Mouse (Mus musculus): ENCODE results near the gene Thada. TPM values are rescaled to one million over a fixed set of nuclear protein-coding genes. Genes with fewer than 3 reads are reported as not detected.
"Not testable (repeated sequence)": the region's sequence is repeated elsewhere in the genome, so short reads cannot be mapped to it uniquely, and the experiment has no call there.

The Thada gene
- polyA plus RNA-seq, 2 experiments = 2.0 to 2.5 TPM

DNA sequence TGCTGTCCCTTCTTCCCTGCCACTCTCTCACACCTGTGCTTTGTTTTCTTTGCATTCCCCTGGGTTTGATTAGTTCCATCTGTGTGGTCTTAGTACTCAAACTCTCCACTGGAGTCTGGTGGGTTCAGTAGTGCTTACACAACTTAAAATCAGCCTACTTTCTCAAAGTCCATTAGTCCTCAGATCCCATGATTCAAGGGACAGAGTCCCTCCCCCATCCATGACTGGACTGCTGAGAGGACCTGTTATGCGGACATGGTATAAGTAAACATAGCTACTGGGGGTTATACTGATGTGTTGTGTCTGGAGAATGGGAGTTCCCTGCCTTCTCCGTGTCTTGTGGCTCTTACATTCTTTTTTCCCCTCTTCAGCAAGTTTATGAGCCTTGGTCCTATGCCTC is 237.8 kb downstream of the Thada start:
- DNase-seq (ENCODE audit: low read depth in 3 of 3, low spot score in 3 of 3) = no peak
- Histone ChIP-seq H3K36me3 (replicated peaks; ENCODE audit: control insufficient read depth, insufficient read depth, low read depth) (peaks cover 6% of the 10 kb centered on the region), H3K27ac (no peak overlapping the region), H3K9ac (replicated peaks) (no peak overlapping the region), H3K4me2 (ENCODE audit: low read depth) (no peak overlapping the region), H3K27me3 (ENCODE audit: control insufficient read depth, insufficient read depth, low read length) (no peaks in the 10 kb centered on the region), H3K9me3 (ENCODE audit: control insufficient read depth, low read length) (no peaks in the 10 kb centered on the region), H3K4me3 (ENCODE audit: insufficient read depth in 1 of 2, low read depth in 2 of 2, low read length in 2 of 2) (no peak overlapping the region), H3K4me1 (replicated peaks; ENCODE audit: control insufficient read depth in 2 of 2, insufficient read depth in 2 of 2, low read length in 1 of 2) (no peaks in the 10 kb centered on the region)
- no peak for TF ChIP-seq CTCF (IDR thresholded peaks at IDR 0.05; ENCODE audit: low read depth)
- TF ChIP-seq EP300 (IDR thresholded peaks at IDR 0.05; ENCODE audit: low read depth) = no peak
- 63% methylated on average over 2 of the region's 2 CpGs for WGBS (ENCODE audit: insufficient replicate concordance)
- ATAC-seq (ENCODE audit: insufficient read depth) = no peak

DNA sequence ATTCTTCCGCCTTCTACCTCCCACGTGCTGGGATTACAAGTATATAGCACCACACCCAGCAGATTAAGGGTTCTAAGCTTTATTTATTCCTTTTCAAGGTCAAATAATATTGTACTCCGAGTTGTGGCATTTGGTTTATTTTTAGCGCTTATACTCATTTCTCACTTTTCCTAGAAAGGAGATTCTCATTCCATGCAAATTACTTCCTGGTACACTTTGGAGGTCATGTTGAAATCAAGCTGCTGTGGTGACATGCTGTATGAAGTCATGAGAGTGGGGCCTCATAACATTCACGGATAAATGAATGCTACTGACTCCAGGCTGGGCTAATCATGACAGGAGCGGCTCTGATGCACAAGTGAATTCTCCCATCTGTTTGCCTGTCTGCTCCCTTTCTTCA is 239.3 kb downstream of the Thada start:
- TF ChIP-seq CTCF (IDR thresholded peaks at IDR 0.05; ENCODE audit: low read depth) (no peak), EP300 (IDR thresholded peaks at IDR 0.05; ENCODE audit: low read depth) (no peak)
- Histone ChIP-seq H3K4me2 (ENCODE audit: low read depth) (no peak overlapping the region), H3K4me1 (replicated peaks; ENCODE audit: control insufficient read depth in 2 of 2, insufficient read depth in 2 of 2, low read length in 1 of 2) (no peaks in the 10 kb centered on the region), H3K4me3 (ENCODE audit: insufficient read depth in 1 of 2, low read depth in 2 of 2, low read length in 2 of 2) (no peak overlapping the region), H3K9ac (replicated peaks) (no peak overlapping the region), H3K27me3 (ENCODE audit: control insufficient read depth, insufficient read depth, low read length) (no peaks in the 10 kb centered on the region), H3K36me3 (replicated peaks; ENCODE audit: control insufficient read depth, insufficient read depth, low read depth) (peaks cover 6% of the 10 kb centered on the region), H3K9me3 (ENCODE audit: control insufficient read depth, low read length) (no peaks in the 10 kb centered on the region), H3K27ac (no peak overlapping the region)
- no peak for ATAC-seq (ENCODE audit: insufficient read depth)
- no peak for DNase-seq (ENCODE audit: low read depth in 3 of 3, low spot score in 3 of 3)
- WGBS (ENCODE audit: insufficient replicate concordance) = 74% methylated on average over 6 of the region's 6 CpGs

DNA sequence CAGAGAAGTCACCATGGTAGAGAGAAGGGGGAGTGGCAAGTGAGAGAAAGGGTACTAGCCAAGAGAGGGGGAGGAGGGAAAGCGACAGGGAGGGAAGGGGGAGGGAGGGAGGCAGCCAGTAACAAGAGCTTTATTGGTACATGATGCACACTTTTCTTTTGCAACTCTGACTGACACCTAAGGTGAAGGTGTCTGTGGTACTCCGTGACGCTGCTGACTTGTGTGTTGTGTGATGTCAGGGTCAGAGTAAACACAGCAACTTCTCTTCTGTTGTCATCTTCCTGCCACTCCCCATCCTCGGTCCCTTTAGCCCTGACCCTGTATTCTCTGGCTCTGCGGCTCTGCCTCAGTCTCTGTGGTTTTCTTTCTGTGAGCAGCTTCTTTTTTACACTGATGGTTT is 239.8 kb downstream of the Thada start:
- H3K4me1 ChIP-seq (replicated peaks; ENCODE audit: control insufficient read depth in 2 of 2, insufficient read depth in 2 of 2, low read length in 1 of 2) = no peaks in the 10 kb centered on the region
- TF ChIP-seq CTCF (IDR thresholded peaks at IDR 0.05; ENCODE audit: low read depth) (no peak), EP300 (IDR thresholded peaks at IDR 0.05; ENCODE audit: low read depth) (no peak)
- WGBS (ENCODE audit: insufficient replicate concordance) = 71% methylated on average over 5 of the region's 5 CpGs
- H3K9me3 ChIP-seq (ENCODE audit: control insufficient read depth, low read length) = no peaks in the 10 kb centered on the region
- H3K27me3 ChIP-seq (ENCODE audit: control insufficient read depth, insufficient read depth, low read length) = no peaks in the 10 kb centered on the region
- H3K9ac ChIP-seq (replicated peaks) = no peak overlapping the region
- DNase-seq (ENCODE audit: low read depth in 3 of 3, low spot score in 3 of 3) (no peak), ATAC-seq (ENCODE audit: insufficient read depth) (no peak)
- no peak overlapping the region for H3K4me2 ChIP-seq (ENCODE audit: low read depth)
- H3K27ac ChIP-seq = no peak overlapping the region
- H3K36me3 ChIP-seq (replicated peaks; ENCODE audit: control insufficient read depth, insufficient read depth, low read depth) = peaks cover 6% of the 10 kb centered on the region
- no peak overlapping the region for H3K4me3 ChIP-seq (ENCODE audit: insufficient read depth in 1 of 2, low read depth in 2 of 2, low read length in 2 of 2)

DNA sequence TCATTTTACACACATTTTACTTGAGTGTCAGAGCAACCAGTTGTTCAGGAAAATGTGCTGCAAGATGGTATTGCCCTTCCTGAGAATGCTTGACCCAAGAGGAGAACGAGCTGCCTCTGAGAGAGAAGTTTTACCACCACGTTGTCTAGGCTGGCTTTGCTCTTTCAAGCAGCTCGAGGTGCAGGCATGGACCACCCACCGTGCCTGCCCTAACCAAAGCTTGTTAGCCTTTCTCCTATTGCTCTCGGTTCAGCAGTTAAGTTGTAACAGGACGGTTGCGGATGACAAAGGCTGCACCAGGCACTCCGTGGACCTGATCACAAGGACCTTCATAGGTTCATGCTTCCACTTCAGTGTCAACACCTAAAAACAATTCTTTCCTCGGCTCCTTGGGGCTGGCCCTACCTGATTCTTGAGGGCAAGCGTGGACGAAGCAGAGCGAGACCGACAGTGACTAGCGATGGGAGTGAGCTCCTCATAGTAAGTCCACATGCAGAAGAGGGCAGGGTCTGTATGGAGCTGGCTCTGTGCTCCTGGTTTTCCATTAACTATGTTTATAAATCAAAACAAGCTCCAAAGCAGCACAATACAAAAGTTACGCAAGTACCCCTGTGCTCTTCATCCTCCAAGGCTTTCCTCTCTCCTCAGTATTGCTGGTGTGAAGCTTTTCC is 241.7 kb downstream of the Thada start:
- Histone ChIP-seq H3K4me2 (ENCODE audit: low read depth) (no peak overlapping the region), H3K27me3 (ENCODE audit: control insufficient read depth, insufficient read depth, low read length) (no peaks in the 10 kb centered on the region), H3K9me3 (ENCODE audit: control insufficient read depth, low read length) (no peaks in the 10 kb centered on the region), H3K9ac (replicated peaks) (no peak overlapping the region), H3K4me3 (ENCODE audit: insufficient read depth in 1 of 2, low read depth in 2 of 2, low read length in 2 of 2) (no peak overlapping the region), H3K4me1 (replicated peaks; ENCODE audit: control insufficient read depth in 2 of 2, insufficient read depth in 2 of 2, low read length in 1 of 2) (peaks cover 2% of the 10 kb centered on the region in 2 experiments; a peak in 1 of 4 replicates), H3K27ac (no peak overlapping the region), H3K36me3 (replicated peaks; ENCODE audit: control insufficient read depth, insufficient read depth, low read depth) (peaks cover 6% of the 10 kb centered on the region)
- ATAC-seq (ENCODE audit: insufficient read depth) = no peak
- no peak for DNase-seq (ENCODE audit: low read depth in 3 of 3, low spot score in 3 of 3)
- WGBS (ENCODE audit: insufficient replicate concordance) = 80% methylated on average over 15 of the region's 15 CpGs
- no peak for TF ChIP-seq CTCF (IDR thresholded peaks at IDR 0.05; ENCODE audit: low read depth)
- TF ChIP-seq EP300 (IDR thresholded peaks at IDR 0.05; ENCODE audit: low read depth) = no peak

DNA sequence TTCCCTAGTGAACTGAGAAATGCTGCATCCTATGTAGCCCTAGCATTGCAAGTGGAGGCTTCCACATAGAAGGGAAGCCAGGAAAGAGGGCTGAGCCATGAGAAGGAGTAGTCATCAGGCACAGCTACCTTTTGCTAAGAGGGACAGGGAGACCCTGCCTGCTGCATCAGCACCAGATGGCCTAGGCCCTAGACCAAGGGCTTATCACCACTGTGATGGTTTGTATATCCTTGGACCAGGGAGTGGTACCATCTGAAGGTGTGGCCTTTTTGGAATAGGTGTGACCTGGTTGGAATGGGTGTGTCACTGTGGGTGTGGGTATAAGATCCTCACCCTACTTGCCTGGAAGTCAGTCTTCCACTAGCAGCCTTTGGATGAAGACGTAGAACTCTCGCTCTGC is 247.2 kb downstream of the Thada start:
- not testable (repeated sequence) for H3K27ac ChIP-seq; H3K27me3 ChIP-seq (ENCODE audit: control insufficient read depth, insufficient read depth, low read length); H3K4me3 ChIP-seq (ENCODE audit: insufficient read depth in 1 of 2, low read depth in 2 of 2, low read length in 2 of 2); H3K9me3 ChIP-seq (ENCODE audit: control insufficient read depth, low read length); DNase-seq (ENCODE audit: low read depth in 3 of 3, low spot score in 3 of 3); H3K36me3 ChIP-seq (replicated peaks; ENCODE audit: control insufficient read depth, insufficient read depth, low read depth); H3K4me2 ChIP-seq (ENCODE audit: low read depth); H3K9ac ChIP-seq (replicated peaks); H3K4me1 ChIP-seq (replicated peaks; ENCODE audit: control insufficient read depth in 2 of 2, insufficient read depth in 2 of 2, low read length in 1 of 2)
- peak; percentile 41; the same call in 1 of the 2 replicates for ATAC-seq (ENCODE audit: insufficient read depth)
- 88% methylated on average over 2 of the region's 2 CpGs for WGBS (ENCODE audit: insufficient replicate concordance)
